Mouse (Mus musculus): ENCODE results near the gene Lrrc4c. TPM values are rescaled to one million over a fixed set of nuclear protein-coding genes. Genes with fewer than 3 reads are reported as not detected.

The Lrrc4c gene
- polyA plus RNA-seq, 1 experiment from 2014 or later = 0.49 TPM

- Histone ChIP-seq H3K27me3 (ENCODE audit: control insufficient read depth, insufficient read depth, low read depth, low read length) (no peaks in the 10 kb centered on the region), H3K4me1 (replicated peaks; ENCODE audit: control insufficient read depth, insufficient read depth, low read length) (no peaks in the 10 kb centered on the region), H3K27ac (ENCODE audit: low read length) (no peak overlapping the region), H3K9ac (ENCODE audit: low read length) (no peak overlapping the region), H3K4me3 (ENCODE audit: low read length) (no peak overlapping the region), H3K4me2 (ENCODE audit: low read depth, low read length) (no peak overlapping the region), H3K9me3 (ENCODE audit: control insufficient read depth, low read length) (no peaks in the 10 kb centered on the region), H3K36me3 (ENCODE audit: control insufficient read depth, insufficient read depth, low read length) (no peaks in the 10 kb centered on the region)
- WGBS = 95% methylated on average over 1 of the region's 1 CpGs
- ATAC-seq (ENCODE audit: low read depth) = no peak
Observed at GRCm38 (mm10) chr2:96876062-96876461, 558.1 kb downstream of the Lrrc4c start.

- no peaks in the 10 kb centered on the region for H3K36me3 ChIP-seq (ENCODE audit: control insufficient read depth, insufficient read depth, low read length)
- no peak overlapping the region for H3K4me2 ChIP-seq (ENCODE audit: low read depth, low read length)
- H3K4me3 ChIP-seq (ENCODE audit: low read length) = no peak overlapping the region
- no peak for ATAC-seq (ENCODE audit: low read depth)
- no peaks in the 10 kb centered on the region for H3K27me3 ChIP-seq (ENCODE audit: control insufficient read depth, insufficient read depth, low read depth, low read length)
- no peak overlapping the region for H3K27ac ChIP-seq (ENCODE audit: low read length)
- H3K9ac ChIP-seq (ENCODE audit: low read length) = no peak overlapping the region
- WGBS = 74% methylated on average over 3 of the region's 3 CpGs
- no peaks in the 10 kb centered on the region for H3K4me1 ChIP-seq (replicated peaks; ENCODE audit: control insufficient read depth, insufficient read depth, low read length)
- H3K9me3 ChIP-seq (ENCODE audit: control insufficient read depth, low read length) = no peaks in the 10 kb centered on the region
Observed at GRCm38 (mm10) chr2:96949531-96949930, 631.6 kb downstream of the Lrrc4c start.

GRCm38 (mm10) chr2:96999521-96999920, 681.6 kb downstream of the Lrrc4c start:
- H3K4me3 ChIP-seq (ENCODE audit: low read length) = no peak overlapping the region
- no peak for ATAC-seq (ENCODE audit: low read depth)
- no peaks in the 10 kb centered on the region for H3K36me3 ChIP-seq (ENCODE audit: control insufficient read depth, insufficient read depth, low read length)

GRCm38 (mm10) chr2:97018319-97018718, 700.4 kb downstream of the Lrrc4c start:
- H3K9ac ChIP-seq (ENCODE audit: low read length) = no peak overlapping the region
- no peaks in the 10 kb centered on the region for H3K9me3 ChIP-seq (ENCODE audit: control insufficient read depth, low read length)
- ATAC-seq (ENCODE audit: low read depth) = no peak
- H3K36me3 ChIP-seq (ENCODE audit: control insufficient read depth, insufficient read depth, low read length) = no peaks in the 10 kb centered on the region
- no peak overlapping the region for H3K27ac ChIP-seq (ENCODE audit: low read length)
- H3K4me2 ChIP-seq (ENCODE audit: low read depth, low read length) = no peak overlapping the region
- 63% methylated on average over 3 of the region's 3 CpGs for WGBS
- H3K4me1 ChIP-seq (replicated peaks; ENCODE audit: control insufficient read depth, insufficient read depth, low read length) = no peaks in the 10 kb centered on the region
- H3K27me3 ChIP-seq (ENCODE audit: control insufficient read depth, insufficient read depth, low read depth, low read length) = no peaks in the 10 kb centered on the region
- H3K4me3 ChIP-seq (ENCODE audit: low read length) = no peak overlapping the region

More at GRCm38 (mm10) chr2:96999521-96999920, 681.6 kb downstream of the Lrrc4c start:
- H3K27ac ChIP-seq (ENCODE audit: low read length) = no peak overlapping the region
- H3K9me3 ChIP-seq (ENCODE audit: control insufficient read depth, low read length) = no peaks in the 10 kb centered on the region
- no peak overlapping the region for H3K4me2 ChIP-seq (ENCODE audit: low read depth, low read length)
- no peak overlapping the region for H3K9ac ChIP-seq (ENCODE audit: low read length)
- no peaks in the 10 kb centered on the region for H3K27me3 ChIP-seq (ENCODE audit: control insufficient read depth, insufficient read depth, low read depth, low read length)
- H3K4me1 ChIP-seq (replicated peaks; ENCODE audit: control insufficient read depth, insufficient read depth, low read length) = no peaks in the 10 kb centered on the region

DNA sequence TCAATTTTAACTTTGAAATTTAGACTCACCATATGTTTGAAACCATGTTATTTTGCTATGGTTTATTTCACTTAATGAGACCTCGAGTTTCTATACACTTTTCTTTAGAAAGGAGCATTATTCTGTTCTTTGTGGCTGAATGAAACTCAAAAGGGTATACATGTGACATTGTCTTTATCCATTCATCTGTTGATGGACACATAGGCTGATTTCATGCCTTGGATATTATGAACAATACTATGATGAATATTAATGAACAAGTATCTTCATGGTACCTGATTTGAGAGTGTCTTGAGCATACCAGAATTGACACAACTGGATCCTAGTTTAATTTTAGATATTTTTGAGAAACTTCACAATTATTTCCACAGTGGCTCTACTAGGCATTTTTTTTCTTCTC, 709.0 kb downstream of the Lrrc4c start:
- H3K9me3 ChIP-seq (ENCODE audit: control insufficient read depth, low read length) = peaks cover 2% of the 10 kb centered on the region; the same call in 1 of the 2 replicates
- no peak overlapping the region for H3K4me2 ChIP-seq (ENCODE audit: low read depth, low read length)
- no peak overlapping the region for H3K9ac ChIP-seq (ENCODE audit: low read length)
- no peaks in the 10 kb centered on the region for H3K4me1 ChIP-seq (replicated peaks; ENCODE audit: control insufficient read depth, insufficient read depth, low read length)
- WGBS = 51% methylated on average over 1 of the region's 1 CpGs
- H3K36me3 ChIP-seq (ENCODE audit: control insufficient read depth, insufficient read depth, low read length) = no peaks in the 10 kb centered on the region
- no peak overlapping the region for H3K27ac ChIP-seq (ENCODE audit: low read length)
- no peak overlapping the region for H3K4me3 ChIP-seq (ENCODE audit: low read length)
- no peak for ATAC-seq (ENCODE audit: low read depth)
- no peaks in the 10 kb centered on the region for H3K27me3 ChIP-seq (ENCODE audit: control insufficient read depth, insufficient read depth, low read depth, low read length)

DNA sequence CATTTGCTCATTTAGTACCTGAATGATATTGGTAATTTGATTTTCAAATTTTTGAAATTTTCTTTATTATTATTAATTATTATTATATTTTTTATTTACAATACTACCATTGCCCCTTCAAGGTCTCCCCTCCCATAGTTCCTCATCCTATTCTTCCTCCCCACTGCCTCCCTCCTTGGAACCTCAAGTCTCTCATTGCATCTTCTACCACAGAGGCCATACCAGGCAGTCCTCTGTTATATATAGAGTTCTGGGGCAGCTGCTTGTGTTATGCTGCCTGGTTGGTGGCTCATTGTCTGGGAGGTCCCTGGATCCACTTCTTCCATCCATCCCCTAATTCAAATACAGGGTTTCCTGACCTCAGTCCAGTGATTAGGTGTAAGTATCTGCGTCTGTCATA, 709.6 kb downstream of the Lrrc4c start:
- ATAC-seq (ENCODE audit: low read depth) = no peak
- Histone ChIP-seq H3K4me1 (replicated peaks; ENCODE audit: control insufficient read depth, insufficient read depth, low read length) (no peaks in the 10 kb centered on the region), H3K9me3 (ENCODE audit: control insufficient read depth, low read length) (peaks cover 2% of the 10 kb centered on the region; the same call in 1 of the 2 replicates), H3K4me2 (ENCODE audit: low read depth, low read length) (no peak overlapping the region), H3K36me3 (ENCODE audit: control insufficient read depth, insufficient read depth, low read length) (no peaks in the 10 kb centered on the region), H3K9ac (ENCODE audit: low read length) (no peak overlapping the region), H3K4me3 (ENCODE audit: low read length) (no peak overlapping the region), H3K27ac (ENCODE audit: low read length) (no peak overlapping the region), H3K27me3 (ENCODE audit: control insufficient read depth, insufficient read depth, low read depth, low read length) (no peaks in the 10 kb centered on the region)
- WGBS = 84% methylated on average over 1 of the region's 1 CpGs

DNA sequence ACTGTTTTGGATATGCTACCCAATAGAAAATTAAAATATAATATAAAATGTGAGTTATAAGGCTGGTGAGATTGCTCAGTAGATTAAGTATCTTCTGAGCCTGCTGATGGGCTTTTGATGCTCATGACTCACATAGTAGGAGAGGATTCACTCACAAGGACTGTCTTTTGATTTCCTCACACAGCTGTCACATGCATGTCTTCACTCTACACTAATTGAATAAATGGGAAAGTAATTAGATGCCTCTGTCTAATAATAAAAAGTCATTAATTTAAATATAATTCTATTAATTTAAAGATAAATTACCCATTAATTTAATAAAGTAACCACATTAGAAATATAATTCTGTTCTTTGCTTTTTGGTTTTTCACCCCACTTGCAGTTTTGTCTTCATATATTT, 718.4 kb downstream of the Lrrc4c start:
- Histone ChIP-seq H3K36me3 (ENCODE audit: control insufficient read depth, insufficient read depth, low read length) (no peaks in the 10 kb centered on the region), H3K4me1 (replicated peaks; ENCODE audit: control insufficient read depth, insufficient read depth, low read length) (no peaks in the 10 kb centered on the region), H3K27me3 (ENCODE audit: control insufficient read depth, insufficient read depth, low read depth, low read length) (no peaks in the 10 kb centered on the region), H3K4me3 (ENCODE audit: low read length) (no peak overlapping the region), H3K4me2 (ENCODE audit: low read depth, low read length) (no peak overlapping the region), H3K27ac (ENCODE audit: low read length) (no peak overlapping the region), H3K9ac (ENCODE audit: low read length) (no peak overlapping the region), H3K9me3 (ENCODE audit: control insufficient read depth, low read length) (no peaks in the 10 kb centered on the region)
- no peak for ATAC-seq (ENCODE audit: low read depth)

DNA sequence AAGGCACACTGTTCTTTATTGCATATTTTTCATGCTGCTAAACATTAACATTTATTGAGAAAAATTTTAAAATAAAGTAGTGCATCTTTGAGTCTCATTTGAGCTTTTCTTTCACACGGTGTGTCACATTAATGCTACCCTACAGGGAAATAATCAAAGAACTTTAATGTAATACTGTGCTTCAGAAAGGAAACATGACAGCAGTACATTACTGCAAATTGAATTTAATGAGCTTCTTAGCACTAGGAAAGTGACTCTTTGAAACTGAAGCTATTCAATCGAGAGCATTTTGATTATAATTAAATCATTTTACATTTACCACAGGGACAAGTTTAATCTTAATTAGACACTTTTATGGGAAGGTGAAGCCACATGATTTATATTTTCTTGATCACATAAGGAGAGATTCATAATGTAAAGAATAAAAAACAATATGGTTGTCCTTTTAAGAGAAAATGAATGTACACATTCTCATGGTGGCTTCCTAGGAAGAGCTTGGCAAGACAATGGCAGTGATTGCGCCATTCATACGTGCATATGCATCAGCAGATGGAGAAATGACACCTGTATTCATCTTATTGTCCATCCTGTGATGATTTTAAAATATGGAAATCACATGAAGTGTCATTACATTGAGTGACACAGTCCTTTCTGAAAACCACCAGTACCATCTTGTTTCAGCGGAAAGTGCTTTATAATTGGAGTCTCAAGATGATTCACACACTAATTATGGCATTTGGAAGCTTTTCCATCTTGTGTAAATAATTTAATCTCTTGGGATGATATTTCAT, 719.2 kb downstream of the Lrrc4c start:
- H3K4me3 ChIP-seq (ENCODE audit: low read length) = no peak overlapping the region
- H3K9me3 ChIP-seq (ENCODE audit: control insufficient read depth, low read length) = no peaks in the 10 kb centered on the region
- ATAC-seq (ENCODE audit: low read depth) = no peak
- no peaks in the 10 kb centered on the region for H3K27me3 ChIP-seq (ENCODE audit: control insufficient read depth, insufficient read depth, low read depth, low read length)
- WGBS = 83% methylated on average over 5 of the region's 5 CpGs
- H3K27ac ChIP-seq (ENCODE audit: low read length) = no peak overlapping the region
- no peak overlapping the region for H3K9ac ChIP-seq (ENCODE audit: low read length)
- no peaks in the 10 kb centered on the region for H3K36me3 ChIP-seq (ENCODE audit: control insufficient read depth, insufficient read depth, low read length)
- no peaks in the 10 kb centered on the region for H3K4me1 ChIP-seq (replicated peaks; ENCODE audit: control insufficient read depth, insufficient read depth, low read length)
- no peak overlapping the region for H3K4me2 ChIP-seq (ENCODE audit: low read depth, low read length)

DNA sequence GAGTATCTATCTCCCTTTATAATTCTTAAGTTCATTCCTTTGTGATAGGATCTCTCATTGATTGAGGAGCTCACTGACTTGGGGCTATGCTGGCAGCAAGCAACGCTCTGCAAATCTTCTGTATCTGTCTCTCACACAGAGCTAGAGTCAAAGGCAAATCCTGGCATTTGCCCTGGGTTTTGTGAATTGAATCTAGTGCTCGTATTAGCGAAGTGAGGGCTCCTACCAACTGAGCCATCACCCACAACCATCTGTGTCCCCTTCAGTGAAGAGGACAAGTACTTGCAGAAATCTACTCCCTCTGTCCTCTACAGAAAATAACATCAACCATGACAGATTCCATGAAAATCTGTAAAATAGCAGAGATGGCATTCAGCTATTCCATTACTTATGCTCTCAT, 726.0 kb downstream of the Lrrc4c start:
- Histone ChIP-seq H3K36me3 (ENCODE audit: control insufficient read depth, insufficient read depth, low read length) (no peaks in the 10 kb centered on the region), H3K4me2 (ENCODE audit: low read depth, low read length) (no peak overlapping the region), H3K27me3 (ENCODE audit: control insufficient read depth, insufficient read depth, low read depth, low read length) (no peaks in the 10 kb centered on the region), H3K9ac (ENCODE audit: low read length) (no peak overlapping the region), H3K27ac (ENCODE audit: low read length) (no peak overlapping the region), H3K4me3 (ENCODE audit: low read length) (no peak overlapping the region), H3K4me1 (replicated peaks; ENCODE audit: control insufficient read depth, insufficient read depth, low read length) (no peaks in the 10 kb centered on the region), H3K9me3 (ENCODE audit: control insufficient read depth, low read length) (no peaks in the 10 kb centered on the region)
- 75% methylated on average over 3 of the region's 3 CpGs for WGBS
- no peak for ATAC-seq (ENCODE audit: low read depth)

Data from lung, embryonic 16.5 days (tissue).